Mouse (Mus musculus) C2C12 (cell line): ENCODE measurements around the gene Csf3r. TPM values are rescaled to one million over a fixed set of nuclear protein-coding genes. Genes with fewer than 3 reads are reported as not detected.

Source experiments
- H3K27me3 ChIP-seq: one replicate; pipeline ENCODE4 v1.6.1; 2011; ENCODE audit not compliant: control insufficient read depth, insufficient read depth, insufficient read length
- H3K36me3 ChIP-seq: one replicate; pipeline ENCODE4 v1.6.1; 2011; ENCODE audit not compliant: control insufficient read depth, insufficient read depth
- H3K4me3 ChIP-seq: one replicate; pipeline ENCODE4 v1.5.1; 2011; ENCODE audit warnings: mild to moderate bottlenecking, control low read depth; ENCODE audit not compliant: poor library complexity, insufficient read depth, severe bottlenecking
- H3K79me2 ChIP-seq: one replicate; pipeline ENCODE4 v1.6.1; 2011; ENCODE audit not compliant: control insufficient read depth, insufficient read depth
- H3K79me3 ChIP-seq: one replicate; pipeline ENCODE4 v1.6.1; 2011; ENCODE audit warnings: low read depth, control low read depth
- H3ac ChIP-seq: one replicate; pipeline ENCODE3; 2011; ENCODE audit warnings: low read depth; ENCODE audit not compliant: control insufficient read depth, insufficient read length
- CEBPB ChIP-seq: IDR thresholded peaks from one replicate; pipeline ENCODE4 v1.6.1; 2011; ENCODE audit warnings: low read depth, mild to moderate bottlenecking, control low read depth, moderate library complexity
- CTCF ChIP-seq: IDR thresholded peaks from one replicate; pipeline ENCODE4 v1.5.1; 2011; ENCODE audit not compliant: control insufficient read depth, insufficient read depth, insufficient read length
- FOSL1 ChIP-seq: IDR thresholded peaks from one replicate; pipeline ENCODE4 v1.8.0; 2011; ENCODE audit warnings: mild to moderate bottlenecking, low read length; ENCODE audit not compliant: poor library complexity, insufficient read depth, severe bottlenecking
- MAX ChIP-seq: IDR thresholded peaks from one replicate; pipeline ENCODE4 v1.6.1; 2011; ENCODE audit warnings: mild to moderate bottlenecking, control low read depth
- MYOD1 ChIP-seq: IDR thresholded peaks from one replicate; pipeline ENCODE4 v1.6.1; 2011; ENCODE audit warnings: low read depth; ENCODE audit not compliant: control insufficient read depth, insufficient read length
- MYOG ChIP-seq: IDR thresholded peaks from one replicate; pipeline ENCODE4 v1.6.1; 2011; ENCODE audit not compliant: control insufficient read depth, insufficient read length; ENCODE audit errors: extremely low read depth
- USF1 ChIP-seq: IDR thresholded peaks from one replicate; pipeline ENCODE4 v1.6.1; 2011; ENCODE audit warnings: low read depth, mild to moderate bottlenecking, control low read depth, moderate library complexity
- polyA plus RNA-seq: library from polyadenylated mRNA; unstranded; fragments of >200 nt; fragmentation: generic; extraction: Trizol; gene quantifications from one replicate; pipeline ENCODE4 v1.2.1, GENCODE M21; 2012; ENCODE audit warnings: missing spikeins

The Csf3r gene
- polyA plus RNA-seq, 1 experiment, result not detected

DNA sequence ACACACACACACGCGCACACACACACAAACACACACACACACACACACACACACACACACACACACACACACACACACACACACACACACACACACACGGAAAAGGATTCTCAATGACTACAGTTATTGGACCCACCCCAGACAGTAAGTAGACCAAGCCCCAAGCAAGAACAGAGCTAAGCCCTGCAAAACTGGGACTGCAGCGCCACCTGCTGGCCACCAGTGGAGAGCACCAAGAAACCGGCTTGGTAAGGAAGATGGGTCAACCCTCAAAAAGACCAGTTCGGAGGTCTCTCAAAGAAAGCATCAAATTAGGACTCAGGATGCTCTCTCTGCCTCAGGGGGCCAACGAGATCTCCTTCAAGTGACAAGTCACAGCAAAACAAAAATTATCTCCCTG, 34.2 kb upstream of the Csf3r start:
- Histone ChIP-seq H3K79me2 (no peaks in the 10 kb centered on the region), H3K79me3 (no peaks in the 10 kb centered on the region), H3ac (no peak overlapping the region), H3K4me3 (no peak overlapping the region), H3K36me3 (no peaks in the 10 kb centered on the region), H3K27me3 (peaks cover 42% of the 10 kb centered on the region)
- no peak for TF ChIP-seq MAX
- TF ChIP-seq CTCF, result peak; percentile 64
- no peak for TF ChIP-seq FOSL1
- TF ChIP-seq USF1, result no peak
- no peak for TF ChIP-seq MYOD1
- TF ChIP-seq CEBPB, result no peak

- Histone ChIP-seq H3ac (no peak overlapping the region), H3K79me2 (no peaks in the 10 kb centered on the region), H3K79me3 (no peaks in the 10 kb centered on the region), H3K4me3 (no peak overlapping the region), H3K36me3 (no peaks in the 10 kb centered on the region), H3K27me3 (peaks cover 35% of the 10 kb centered on the region)
- no peak for TF ChIP-seq CEBPB
- TF ChIP-seq MYOG, result no peak
- TF ChIP-seq USF1, result no peak
- no peak for TF ChIP-seq MYOD1
- TF ChIP-seq CTCF, result no peak
- no peak for TF ChIP-seq FOSL1
- no peak for TF ChIP-seq MAX
Measured at GRCm38 (mm10) chr4:125992206-125992605, 32.1 kb upstream of the Csf3r start.

- Histone ChIP-seq H3K36me3 (no peaks in the 10 kb centered on the region), H3K79me3 (no peaks in the 10 kb centered on the region), H3K4me3 (no peak overlapping the region), H3K27me3 (peaks cover 29% of the 10 kb centered on the region), H3K79me2 (no peaks in the 10 kb centered on the region), H3ac (no peak overlapping the region)
- TF ChIP-seq MYOG, result no peak
- no peak for TF ChIP-seq FOSL1
- TF ChIP-seq MAX, result no peak
- TF ChIP-seq CEBPB, result no peak
- TF ChIP-seq CTCF, result no peak
- TF ChIP-seq MYOD1, result no peak
- no peak for TF ChIP-seq USF1
Measured at GRCm38 (mm10) chr4:125992906-125993305, 31.4 kb upstream of the Csf3r start.

DNA sequence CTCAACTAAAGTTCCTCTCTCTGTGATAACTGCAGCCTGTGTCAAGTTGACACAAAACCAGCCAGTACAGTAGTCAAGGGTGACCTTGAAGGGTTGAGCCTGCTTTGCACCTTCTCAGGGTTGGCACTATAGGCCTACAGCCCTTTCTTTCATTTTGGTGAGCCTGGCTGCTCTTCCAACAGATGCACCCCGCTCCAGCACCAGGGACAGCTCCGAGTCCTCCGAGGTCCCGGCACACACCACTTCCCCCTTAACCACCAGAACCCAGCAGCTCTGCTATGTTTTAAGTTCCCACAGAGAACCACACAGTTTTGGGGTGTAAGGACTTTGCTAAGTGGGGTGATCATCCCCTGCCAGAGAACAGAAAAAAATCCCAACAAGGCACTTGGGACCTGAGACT, 27.8 kb upstream of the Csf3r start:
- no peak overlapping the region for H3ac ChIP-seq
- TF ChIP-seq USF1 (no peak), FOSL1 (no peak), CEBPB (no peak), MYOG (no peak), CTCF (no peak), MYOD1 (no peak)
- no peak overlapping the region for H3K4me3 ChIP-seq
- no peaks in the 10 kb centered on the region for H3K79me3 ChIP-seq
- H3K79me2 ChIP-seq, result no peaks in the 10 kb centered on the region
- peaks cover 8% of the 10 kb centered on the region for H3K27me3 ChIP-seq
- H3K36me3 ChIP-seq, result no peaks in the 10 kb centered on the region

DNA sequence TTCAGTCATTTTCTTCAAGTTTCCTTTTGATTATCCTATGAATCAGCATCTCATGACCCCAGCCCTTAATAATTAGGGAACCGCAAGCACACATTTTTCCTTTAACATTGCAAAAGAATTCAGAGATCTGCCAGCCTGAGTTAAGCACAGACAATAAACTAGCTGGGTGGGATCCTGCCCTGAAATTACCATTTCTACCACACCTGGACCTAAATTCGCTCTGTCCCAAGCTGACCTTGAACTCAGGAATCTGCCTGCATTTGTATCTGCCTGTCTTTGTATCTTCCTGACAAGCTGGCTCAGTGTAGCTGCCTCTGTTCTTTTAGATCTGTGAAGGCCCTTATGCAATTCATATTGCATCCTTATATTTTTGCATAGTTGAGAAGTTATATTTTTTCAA, 26.5 kb upstream of the Csf3r start:
- Histone ChIP-seq H3K79me2 (no peaks in the 10 kb centered on the region), H3ac (no peak overlapping the region), H3K36me3 (no peaks in the 10 kb centered on the region), H3K79me3 (no peaks in the 10 kb centered on the region), H3K4me3 (no peak overlapping the region), H3K27me3 (peaks cover 8% of the 10 kb centered on the region)
- TF ChIP-seq USF1, result no peak
- no peak for TF ChIP-seq FOSL1
- TF ChIP-seq CTCF, result no peak
- TF ChIP-seq MAX, result no peak
- no peak for TF ChIP-seq CEBPB
- TF ChIP-seq MYOG, result no peak
- no peak for TF ChIP-seq MYOD1

DNA sequence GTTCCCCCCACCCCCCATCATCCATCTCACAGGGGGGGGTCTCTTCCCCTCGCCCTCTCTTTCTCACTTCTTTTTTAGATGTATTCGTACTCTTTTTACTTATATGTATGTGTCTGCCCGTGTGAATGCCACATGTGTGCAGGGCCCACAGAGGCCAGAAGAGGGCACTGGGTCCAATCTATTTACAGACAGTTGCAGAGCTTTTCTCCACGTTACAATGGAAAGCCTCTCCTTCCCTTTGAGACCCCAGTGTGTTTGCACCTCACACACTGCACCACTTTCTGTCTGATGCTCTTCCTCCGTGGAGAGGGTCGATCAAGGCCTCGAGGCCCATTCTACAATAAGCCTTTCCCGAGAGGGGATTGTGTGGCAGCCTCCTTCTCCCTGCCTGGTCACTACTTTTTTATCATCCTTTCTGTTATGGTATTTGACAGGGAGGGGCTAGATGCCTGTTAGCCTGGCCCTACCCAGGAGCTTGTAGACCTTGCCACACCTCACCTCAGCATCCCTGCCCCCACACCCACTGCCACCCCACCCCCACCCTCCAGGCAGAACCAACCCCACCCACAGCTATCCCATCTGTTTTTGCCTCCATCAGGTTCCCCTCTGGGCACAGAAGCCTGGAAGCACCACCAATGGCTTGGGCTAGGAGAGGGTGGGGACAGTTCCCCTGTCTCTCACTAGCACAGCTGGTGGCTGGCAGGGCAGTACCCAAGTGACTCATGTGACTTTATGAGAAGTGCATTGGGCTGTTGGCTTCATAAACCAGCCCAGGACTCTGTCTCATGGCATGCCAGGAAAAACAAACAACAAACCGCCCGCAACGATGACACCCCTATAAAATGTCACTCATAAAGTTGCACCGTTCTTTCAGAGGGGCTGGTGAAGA, 22.8 kb upstream of the Csf3r start:
- Histone ChIP-seq H3ac (no peak overlapping the region), H3K36me3 (no peaks in the 10 kb centered on the region), H3K4me3 (no peak overlapping the region), H3K27me3 (peaks cover 5% of the 10 kb centered on the region), H3K79me3 (no peaks in the 10 kb centered on the region), H3K79me2 (no peaks in the 10 kb centered on the region)
- TF ChIP-seq CTCF (no peak), MYOG (no peak), MYOD1 (peak; percentile 71), CEBPB (no peak)
